Mouse (Mus musculus) olfactory bulb, adult 2 months (tissue): ENCODE data around the gene Acly. TPM values are rescaled to one million over a fixed set of nuclear protein-coding genes. Genes with fewer than 3 reads are reported as not detected.

Experiments
- H3K27ac ChIP-seq: fragments of 200-500 bp; 2 replicates; pipeline ENCODE4 v1.5.1; 2012; ENCODE audit warnings: low read depth, low read length; ENCODE audit not compliant: insufficient read depth
- H3K4me1 ChIP-seq: fragments of 200-500 bp; 2 replicates; pipeline ENCODE4 v1.6.1; 2012; ENCODE audit warnings: low read length; ENCODE audit not compliant: control insufficient read depth, insufficient read depth
- H3K4me3 ChIP-seq: fragments of 200-500 bp; 2 replicates; pipeline ENCODE4 v1.5.1; 2012; ENCODE audit warnings: mild to moderate bottlenecking, low read depth, low read length, moderate library complexity; ENCODE audit not compliant: insufficient read depth
- CTCF ChIP-seq: fragments of 200-500 bp; IDR thresholded peaks from 2 replicates; pipeline ENCODE4 v1.5.1; 2012; ENCODE audit warnings: low read depth, mild to moderate bottlenecking, low read length, moderate library complexity; ENCODE audit not compliant: insufficient read depth
- POLR2A ChIP-seq: fragments of 200-500 bp; IDR thresholded peaks from 2 replicates; pipeline ENCODE4 v1.6.1; 2012; ENCODE audit warnings: mild to moderate bottlenecking, low read depth, low read length, moderate library complexity; ENCODE audit not compliant: insufficient read depth
- WGBS: fragments of 180-500 bp; shearing (Covaris S2); methylation state at CpG from one replicate; pipeline ENCODE4 v1.1.7; 2018; 5-methylcytosine and 5-hydroxymethylcytosine counted together
- polyA plus RNA-seq: library from polyadenylated mRNA; stranded (reverse); fragments of >200 nt; gene quantifications from 2 replicates; pipeline ENCODE4 v1.2.4, GENCODE M21; 2012; ENCODE audit warnings: low replicate concordance; ENCODE audit not compliant: missing spikeins, insufficient read depth, insufficient read length

Acly gene
- polyA plus RNA-seq, 1 experiment = not detected

- TF ChIP-seq POLR2A (no peak), CTCF (no peak)
- no peak overlapping the region for H3K4me3 ChIP-seq
- WGBS = 38% methylated on average over 6 of the region's 6 CpGs
- no peak overlapping the region for H3K27ac ChIP-seq
- no peaks in the 10 kb centered on the region for H3K4me1 ChIP-seq
These were observed 6.1 kb upstream of the Acly start for GRCm38 (mm10) chr11:100533871-100534270.

GRCm38 (mm10) chr11:100528375-100529165, 770 bp upstream of the Acly start:
- peaks cover 24% of the 10 kb centered on the region for H3K4me1 ChIP-seq
- peak overlapping the region; percentile 58 for H3K27ac ChIP-seq
- TF ChIP-seq POLR2A = no peak
- no peak for TF ChIP-seq CTCF
- H3K4me3 ChIP-seq = peak overlapping the region; percentile 74
- WGBS = 32% methylated on average over 19 of the region's 19 CpGs

- TF ChIP-seq CTCF (no peak), POLR2A (no peak)
- Histone ChIP-seq H3K27ac (peak overlapping the region; percentile 13; the same call in 1 of the 2 replicates), H3K4me3 (peak overlapping the region; percentile 82), H3K4me1 (peaks cover 24% of the 10 kb centered on the region)
- under 1% methylated on average over 26 of the region's 26 CpGs for WGBS
These were observed 738 bp downstream of the Acly start for GRCm38 (mm10) chr11:100527066-100527457.

GRCm38 (mm10) chr11:100526052-100526816, 1.6 kb downstream of the Acly start:
- TF ChIP-seq CTCF (no peak), POLR2A (no peak)
- Histone ChIP-seq H3K4me3 (peak overlapping the region; percentile 82), H3K27ac (no peak overlapping the region), H3K4me1 (peaks cover 24% of the 10 kb centered on the region)
- 27% methylated on average over 15 of the region's 15 CpGs for WGBS

GRCm38 (mm10) chr11:100524987-100525630, 2.7 kb downstream of the Acly start:
- Histone ChIP-seq H3K4me3 (no peak overlapping the region), H3K4me1 (peaks cover 24% of the 10 kb centered on the region), H3K27ac (no peak overlapping the region)
- no peak for TF ChIP-seq CTCF
- no peak for TF ChIP-seq POLR2A
- 52% methylated on average over 11 of the region's 11 CpGs for WGBS

- H3K4me1 ChIP-seq = peaks cover 24% of the 10 kb centered on the region
- H3K27ac ChIP-seq = no peak overlapping the region
- TF ChIP-seq CTCF = no peak
- TF ChIP-seq POLR2A = no peak
- no peak overlapping the region for H3K4me3 ChIP-seq
- 86% methylated on average over 5 of the region's 5 CpGs for WGBS
These were observed 3.4 kb downstream of the Acly start for GRCm38 (mm10) chr11:100524358-100524757.

GRCm38 (mm10) chr11:100520838-100521237, 7.0 kb downstream of the Acly start:
- H3K4me1 ChIP-seq = peaks cover 16% of the 10 kb centered on the region
- H3K4me3 ChIP-seq = no peak overlapping the region
- no peak overlapping the region for H3K27ac ChIP-seq
- no peak for TF ChIP-seq POLR2A
- no peak for TF ChIP-seq CTCF
- WGBS = 88% methylated on average over 15 of the region's 15 CpGs

GRCm38 (mm10) chr11:100519188-100519587, 8.6 kb downstream of the Acly start:
- Histone ChIP-seq H3K4me3 (no peak overlapping the region), H3K4me1 (peaks cover 5% of the 10 kb centered on the region; the same call in 1 of the 2 replicates), H3K27ac (no peak overlapping the region)
- no peak for TF ChIP-seq POLR2A
- no peak for TF ChIP-seq CTCF
- WGBS = 89% methylated on average over 7 of the region's 7 CpGs

GRCm38 (mm10) chr11:100518188-100518591, 9.6 kb downstream of the Acly start:
- Histone ChIP-seq H3K27ac (no peak overlapping the region), H3K4me3 (no peak overlapping the region), H3K4me1 (peaks cover 5% of the 10 kb centered on the region; the same call in 1 of the 2 replicates)
- TF ChIP-seq POLR2A (no peak), CTCF (no peak)
- WGBS = 57% methylated on average over 5 of the region's 5 CpGs
